Mouse (Mus musculus) hindbrain, embryonic 12.5 days (tissue): ENCODE measurements around the gene Aldh3b3. TPM values are rescaled to one million over a fixed set of nuclear protein-coding genes. Genes with fewer than 3 reads are reported as not detected.

Experiments used
- ATAC-seq: fragments of 200-750 bp; cut with Nextera tagmentation; 2 replicates; pipeline ENCODE4 v1.8.0; 2017; ENCODE audit warnings: moderate TSS enrichment; ENCODE audit not compliant: low FRiP score
- H3K27ac ChIP-seq: fragments of 300-500 bp; sonication (generic); 2 replicates; pipeline ENCODE4 v1.5.1; 2016; ENCODE audit warnings: mild to moderate bottlenecking
- H3K27me3 ChIP-seq: fragments of 300-500 bp; sonication (generic); 2 replicates; pipeline ENCODE4 v1.6.1; 2016; ENCODE audit warnings: mild to moderate bottlenecking
- H3K36me3 ChIP-seq: fragments of 300-500 bp; sonication (generic); 2 replicates; pipeline ENCODE4 v1.6.1; 2016; ENCODE audit warnings: mild to moderate bottlenecking
- H3K4me1 ChIP-seq: fragments of 300-500 bp; sonication (generic); 2 replicates; pipeline ENCODE4 v1.6.1; 2016
- H3K4me2 ChIP-seq: fragments of 300-500 bp; sonication (generic); replicated peaks from 2 replicates; pipeline ENCODE4 v1.6.1; 2016; ENCODE audit warnings: mild to moderate bottlenecking
- H3K4me3 ChIP-seq: fragments of 300-500 bp; sonication (generic); 2 replicates; pipeline ENCODE4 v1.5.1; 2016; ENCODE audit warnings: mild to moderate bottlenecking
- H3K9ac ChIP-seq: fragments of 300-500 bp; sonication (generic); 2 replicates; pipeline ENCODE4 v1.6.1; 2016; ENCODE audit warnings: mild to moderate bottlenecking, moderate library complexity
- H3K9me3 ChIP-seq: fragments of 300-500 bp; sonication (generic); replicated peaks from 2 replicates; pipeline ENCODE4 v1.6.1; 2016; ENCODE audit warnings: mild to moderate bottlenecking
- WGBS: fragments of 180-500 bp; shearing (Covaris S2); methylation state at CpG from one replicate; pipeline ENCODE4 v1.1.7; 2016; 5-methylcytosine and 5-hydroxymethylcytosine counted together
- polyA plus RNA-seq: library from polyadenylated mRNA; unstranded; fragments of >200 nt; fragmentation: Nextera tagmentation; extraction: Ambion mirVana; gene quantifications from 2 replicates; pipeline ENCODE4 v1.2.1, GENCODE M21; 2016

The Aldh3b3 gene
- polyA plus RNA-seq, 1 experiment from 2014 or later = not detected

DNA sequence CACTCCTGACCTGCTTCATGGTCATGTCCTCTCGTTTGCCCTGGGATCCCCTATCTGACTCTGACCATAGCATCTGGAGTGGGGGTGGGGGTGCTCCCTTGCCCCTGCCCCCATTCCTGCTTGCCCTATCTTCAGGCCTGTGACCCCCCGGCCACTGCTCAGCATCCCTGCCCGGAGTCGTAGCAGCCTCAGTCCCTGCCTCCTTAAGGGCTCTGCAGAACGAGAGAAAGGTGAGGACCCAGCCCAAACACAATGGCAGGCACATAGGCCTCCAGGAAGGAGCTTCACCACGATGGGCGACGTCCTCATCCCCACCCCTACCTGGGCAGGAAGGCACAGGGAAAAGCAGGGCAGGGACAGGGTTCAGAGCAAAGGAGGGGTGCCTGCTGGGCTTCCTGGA is 39.9 kb downstream of the Aldh3b3 start:
- 72% methylated on average over 8 of the region's 8 CpGs for WGBS
- H3K36me3 ChIP-seq = no peaks in the 10 kb centered on the region
- H3K9ac ChIP-seq = no peak overlapping the region
- ATAC-seq = no peak
- peaks cover 3% of the 10 kb centered on the region; the same call in 1 of the 2 replicates for H3K27me3 ChIP-seq
- peaks cover 8% of the 10 kb centered on the region for H3K4me1 ChIP-seq
- no peak overlapping the region for H3K4me3 ChIP-seq
- no peak overlapping the region for H3K27ac ChIP-seq
- H3K9me3 ChIP-seq = no peaks in the 10 kb centered on the region
- no peak overlapping the region for H3K4me2 ChIP-seq

DNA sequence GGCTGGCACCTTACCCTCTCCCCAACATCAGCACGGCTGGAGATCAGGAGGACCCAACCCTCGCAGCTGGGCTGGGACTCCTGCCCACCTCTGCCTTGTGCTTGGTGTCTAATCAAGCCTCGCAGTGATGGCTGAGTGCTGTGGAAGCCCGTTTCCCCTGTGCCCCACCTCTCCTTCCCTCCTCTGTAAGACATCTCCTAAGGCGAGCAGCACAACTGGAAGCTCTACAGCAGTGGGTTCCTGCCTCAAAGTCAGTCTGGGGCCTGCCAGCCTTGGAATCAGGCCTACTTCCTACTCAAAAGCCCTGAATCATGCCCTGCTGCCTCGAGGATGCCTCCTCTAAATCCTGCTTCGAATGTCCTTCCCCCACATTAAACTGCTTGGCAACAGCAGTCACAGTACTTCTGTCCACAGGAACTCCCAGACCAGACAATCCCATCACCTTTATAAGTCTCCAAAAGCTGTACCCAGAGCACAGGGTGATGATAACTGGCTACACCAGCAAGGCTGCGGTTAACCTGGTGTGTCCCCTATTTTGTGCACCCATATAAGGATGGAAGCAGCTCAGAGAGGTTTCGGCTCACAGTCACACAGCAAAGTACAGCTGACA is 40.8 kb downstream of the Aldh3b3 start:
- H3K9ac ChIP-seq = peak overlapping the region; percentile 87; the same call in 1 of the 2 replicates
- no peaks in the 10 kb centered on the region for H3K36me3 ChIP-seq
- 0 out of 2 replicates have a peak overlapping the region, but pooled peaks have one; percentile 75 for H3K4me3 ChIP-seq
- ATAC-seq = no peak
- no peak overlapping the region for H3K27ac ChIP-seq
- peaks cover 3% of the 10 kb centered on the region; the same call in 1 of the 2 replicates for H3K27me3 ChIP-seq
- 87% methylated on average over 9 of the region's 9 CpGs for WGBS
- H3K4me1 ChIP-seq = peaks cover 8% of the 10 kb centered on the region
- peak overlapping the region; percentile 91 for H3K4me2 ChIP-seq
- no peaks in the 10 kb centered on the region for H3K9me3 ChIP-seq

DNA sequence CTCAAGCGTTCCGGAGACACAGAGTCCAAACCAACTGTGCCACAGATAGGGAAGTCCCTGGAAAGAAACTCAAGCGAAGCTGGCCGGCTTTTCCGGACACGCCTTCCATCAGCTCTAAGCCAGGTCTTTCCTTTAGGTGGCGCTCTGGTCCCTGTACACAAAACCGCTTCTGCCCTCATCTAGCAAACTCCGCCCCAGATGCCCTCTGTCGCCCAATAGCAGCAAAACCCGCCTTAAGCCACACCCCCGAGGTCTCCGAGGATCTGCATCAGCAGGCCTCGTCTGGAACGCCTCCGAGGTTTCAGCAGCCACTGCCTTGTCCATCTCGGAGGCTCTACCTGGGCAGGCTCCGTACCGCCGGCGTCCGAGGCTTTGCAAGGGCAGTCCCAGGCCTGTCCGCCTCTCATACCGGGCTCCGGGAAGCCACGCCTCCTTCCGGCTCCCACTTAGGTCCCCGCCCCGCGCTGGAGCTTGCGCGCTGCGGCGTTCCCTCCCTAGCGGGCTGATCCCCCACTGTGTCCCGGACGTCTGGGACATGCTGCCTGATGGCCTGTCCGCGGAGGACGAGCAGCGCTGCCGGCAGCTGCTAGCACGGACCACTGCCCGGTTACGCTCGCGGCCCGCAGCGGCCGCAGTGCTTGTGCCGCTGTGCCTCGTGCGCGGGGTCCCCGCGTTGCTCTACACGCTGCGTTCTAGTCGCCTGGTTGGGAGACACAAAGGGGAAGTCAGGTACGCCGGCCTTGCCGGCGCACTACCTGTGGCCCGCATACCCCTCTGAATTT is 41.9 kb downstream of the Aldh3b3 start, which contains the start of the genes Nudt8 and Gm49405:
Gene Nudt8 (plus strand): TSS at position 462 of the 782 bp plus-strand sequence.
Gene Gm49405 (plus strand): TSS at position 508 of the 782 bp plus-strand sequence.
- WGBS = under 1% methylated on average over 64 of the region's 64 CpGs

DNA sequence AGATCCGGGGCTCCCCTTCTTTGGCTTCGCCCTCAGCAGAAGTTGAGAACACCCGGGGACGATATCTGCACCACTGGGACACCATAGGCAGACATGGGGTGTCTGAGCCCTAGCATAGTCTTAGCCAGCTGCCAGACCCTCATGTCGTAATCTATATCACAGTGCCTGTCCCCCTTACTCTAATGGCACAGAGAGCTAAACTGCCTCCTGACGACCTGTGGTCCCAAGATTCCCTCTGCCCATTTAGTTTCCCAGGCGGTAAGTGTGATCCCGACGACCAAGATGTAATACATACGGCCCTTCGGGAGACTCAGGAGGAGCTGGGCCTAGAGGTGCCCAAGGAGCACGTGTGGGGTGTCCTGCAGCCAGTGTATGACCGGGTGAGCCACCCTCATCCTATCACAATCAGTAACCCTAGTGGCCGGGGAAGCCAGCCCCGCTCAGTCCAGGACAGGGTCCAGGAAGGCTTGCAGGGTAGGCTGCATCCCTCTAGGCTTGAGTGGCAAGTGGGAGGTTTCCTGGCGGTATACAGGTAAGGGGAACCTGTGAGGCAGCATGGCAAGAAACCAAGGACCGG is 42.6 kb downstream of the Aldh3b3 start:
- WGBS = 20% methylated on average over 17 of the region's 17 CpGs
- peak; percentile 23 for ATAC-seq
- Histone ChIP-seq H3K27ac (peak overlapping the region; percentile 98), H3K27me3 (peaks cover 3% of the 10 kb centered on the region; the same call in 1 of the 2 replicates), H3K9ac (peak overlapping the region; percentile 87), H3K9me3 (no peaks in the 10 kb centered on the region), H3K4me3 (peak overlapping the region; percentile 75), H3K4me1 (peaks cover 8% of the 10 kb centered on the region), H3K36me3 (peaks cover 8% of the 10 kb centered on the region), H3K4me2 (peak overlapping the region; percentile 91)

More for the DNA sequence above, 41.9 kb downstream of the Aldh3b3 start, which contains the start of the genes Nudt8 and Gm49405:
- ATAC-seq = peak; percentile 90
- Histone ChIP-seq H3K9ac (peak within 1 kb of the TSS; percentile 87), H3K27me3 (peaks cover 3% of the 10 kb centered on the region; the same call in 1 of the 2 replicates), H3K4me2 (peak within 1 kb of the TSS; percentile 91), H3K9me3 (no peaks in the 10 kb centered on the region), H3K4me1 (peaks cover 8% of the 10 kb centered on the region), H3K27ac (peak within 1 kb of the TSS; percentile 98), H3K4me3 (peak within 1 kb of the TSS; percentile 75), H3K36me3 (0 out of 2 replicates have a peak, but pooled peaks cover 4% of the 10 kb centered on the region)

DNA sequence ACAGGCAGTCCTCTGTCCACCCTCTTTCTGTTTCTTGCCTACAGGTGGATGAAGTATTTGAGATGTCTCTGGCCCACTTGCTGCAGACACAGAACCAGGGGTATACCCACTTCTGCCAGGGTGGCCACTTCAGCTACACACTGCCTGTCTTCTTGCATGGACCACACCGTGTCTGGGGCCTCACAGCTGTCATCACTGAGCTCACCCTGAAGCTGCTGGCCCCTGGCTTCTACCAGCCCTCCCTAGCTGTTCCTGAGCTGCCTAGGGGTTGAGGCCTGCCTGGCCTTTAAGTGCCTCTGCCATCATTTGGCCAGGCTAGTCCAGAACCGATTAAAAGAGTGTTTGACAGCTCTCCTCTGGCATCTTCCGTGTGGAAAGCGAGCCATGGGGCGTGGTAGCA is 43.3 kb downstream of the Aldh3b3 start:
- H3K9me3 ChIP-seq = no peaks in the 10 kb centered on the region
- H3K36me3 ChIP-seq = peaks cover 15% of the 10 kb centered on the region
- H3K9ac ChIP-seq = peak overlapping the region; percentile 87; the same call in 1 of the 2 replicates
- 87% methylated on average over 5 of the region's 5 CpGs for WGBS
- peaks cover 3% of the 10 kb centered on the region; the same call in 1 of the 2 replicates for H3K27me3 ChIP-seq
- peak overlapping the region; percentile 91; the same call in 1 of the 2 replicates for H3K4me2 ChIP-seq
- no peak overlapping the region for H3K4me3 ChIP-seq
- no peak overlapping the region for H3K27ac ChIP-seq
- H3K4me1 ChIP-seq = peaks cover 8% of the 10 kb centered on the region
- ATAC-seq = no peak

DNA sequence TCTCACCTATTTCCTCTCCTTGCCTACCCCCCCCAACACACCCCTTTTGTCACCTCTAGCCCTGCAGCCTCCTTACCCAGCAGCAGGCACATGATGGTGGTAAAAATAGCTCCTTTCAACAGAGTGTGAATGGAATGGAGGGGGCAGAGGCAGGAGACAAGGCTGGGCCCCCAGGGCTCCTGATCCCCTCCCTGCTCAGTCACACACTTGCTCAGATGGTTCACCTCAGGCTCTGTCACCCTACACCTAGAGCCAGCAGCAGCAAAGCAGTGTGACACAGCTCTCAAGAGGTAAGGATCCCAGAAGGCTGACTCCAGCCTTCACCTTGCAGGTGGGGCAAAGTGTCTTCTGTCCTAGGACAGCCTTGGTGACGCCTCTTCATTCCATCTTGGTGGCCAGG is 44.7 kb downstream of the Aldh3b3 start, which contains the start of gene Doc2g:
Gene Doc2g (plus strand): TSS at position 202 of the 400 bp plus-strand sequence.
- Histone ChIP-seq H3K9me3 (no peaks in the 10 kb centered on the region), H3K4me1 (peaks cover 8% of the 10 kb centered on the region), H3K27ac (no peak within 1 kb of the TSS), H3K4me2 (no peak within 1 kb of the TSS), H3K9ac (no peak within 1 kb of the TSS), H3K4me3 (no peak within 1 kb of the TSS), H3K27me3 (peaks cover 3% of the 10 kb centered on the region; the same call in 1 of the 2 replicates), H3K36me3 (peaks cover 29% of the 10 kb centered on the region)
- ATAC-seq = no peak
- 86% methylated on average over 1 of the region's 1 CpGs for WGBS

DNA sequence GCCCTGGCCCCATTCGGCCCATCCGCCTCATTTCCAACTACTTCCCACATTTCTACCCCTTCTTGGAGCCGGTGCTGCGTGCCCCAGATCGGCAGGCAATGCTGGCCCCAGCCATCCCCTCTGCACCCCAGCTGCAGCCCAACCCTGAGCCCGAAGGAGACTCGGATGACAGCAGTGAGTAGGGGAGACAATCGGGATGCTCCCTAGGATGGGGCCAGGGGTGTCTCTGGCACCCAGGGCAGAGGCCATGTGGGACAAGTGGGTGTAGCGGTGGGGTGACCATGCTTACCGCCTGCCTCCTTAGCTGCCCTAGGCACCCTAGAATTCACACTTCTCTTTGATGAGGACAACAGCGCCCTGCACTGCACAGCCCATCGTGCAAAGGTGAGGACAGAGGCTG is 45.2 kb downstream of the Aldh3b3 start:
- Histone ChIP-seq H3K4me2 (no peak overlapping the region), H3K4me3 (no peak overlapping the region), H3K9ac (no peak overlapping the region), H3K4me1 (peaks cover 8% of the 10 kb centered on the region), H3K27ac (no peak overlapping the region), H3K36me3 (peaks cover 34% of the 10 kb centered on the region), H3K9me3 (no peaks in the 10 kb centered on the region), H3K27me3 (peaks cover 3% of the 10 kb centered on the region; the same call in 1 of the 2 replicates)
- ATAC-seq = no peak
- WGBS = 80% methylated on average over 12 of the region's 12 CpGs

DNA sequence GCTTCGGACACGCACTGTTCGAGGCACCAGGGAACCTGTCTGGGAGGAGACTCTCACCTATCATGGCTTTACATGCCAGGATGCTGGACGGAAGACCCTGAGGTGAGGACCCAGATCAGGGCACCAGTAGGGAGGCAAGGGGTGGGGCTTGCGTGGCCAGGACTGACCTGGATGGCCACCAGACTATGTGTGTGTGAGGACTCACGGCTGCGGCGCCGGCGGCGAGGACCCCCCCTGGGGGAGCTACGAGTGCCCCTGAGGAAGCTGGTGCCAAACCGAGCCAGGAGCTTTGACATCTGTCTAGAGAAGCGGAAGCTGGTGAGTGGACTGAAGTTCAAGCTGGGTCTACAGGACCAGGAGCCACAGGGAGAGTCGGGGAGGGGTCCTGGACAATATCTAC is 45.9 kb downstream of the Aldh3b3 start:
- H3K36me3 ChIP-seq = peaks cover 41% of the 10 kb centered on the region
- 85% methylated on average over 15 of the region's 15 CpGs for WGBS
- no peak for ATAC-seq
- H3K4me3 ChIP-seq = no peak overlapping the region
- no peak overlapping the region for H3K4me2 ChIP-seq
- H3K9me3 ChIP-seq = no peaks in the 10 kb centered on the region
- H3K27me3 ChIP-seq = no peaks in the 10 kb centered on the region; the same call in 1 of the 2 replicates
- peaks cover 8% of the 10 kb centered on the region for H3K4me1 ChIP-seq
- no peak overlapping the region for H3K9ac ChIP-seq
- no peak overlapping the region for H3K27ac ChIP-seq

DNA sequence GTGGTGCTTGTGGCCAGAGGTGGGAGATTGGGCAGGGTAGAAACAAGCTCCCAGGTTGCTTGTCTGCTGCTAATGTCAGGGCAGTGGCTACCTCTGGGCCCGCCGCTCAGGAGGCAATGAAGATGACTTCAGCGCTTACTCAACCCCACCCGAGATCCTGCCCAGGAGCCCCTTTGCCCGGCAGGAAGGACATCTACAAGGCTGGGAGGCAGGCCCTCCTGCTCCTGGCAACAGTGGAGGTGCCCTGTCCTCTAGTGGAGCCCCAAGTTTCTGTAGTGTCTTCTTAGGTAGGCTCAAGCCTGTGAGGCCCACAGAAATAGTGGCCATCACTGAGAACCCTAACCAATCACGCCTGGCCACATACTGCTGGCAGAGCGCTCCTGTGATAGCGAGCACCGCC is 46.6 kb downstream of the Aldh3b3 start:
- H3K27me3 ChIP-seq = no peaks in the 10 kb centered on the region; the same call in 1 of the 2 replicates
- H3K4me1 ChIP-seq = peaks cover 8% of the 10 kb centered on the region
- WGBS = 88% methylated on average over 9 of the region's 9 CpGs
- H3K9me3 ChIP-seq = no peaks in the 10 kb centered on the region
- no peak overlapping the region for H3K4me3 ChIP-seq
- H3K36me3 ChIP-seq = peaks cover 48% of the 10 kb centered on the region
- no peak for ATAC-seq
- no peak overlapping the region for H3K27ac ChIP-seq
- no peak overlapping the region for H3K9ac ChIP-seq
- no peak overlapping the region for H3K4me2 ChIP-seq

DNA sequence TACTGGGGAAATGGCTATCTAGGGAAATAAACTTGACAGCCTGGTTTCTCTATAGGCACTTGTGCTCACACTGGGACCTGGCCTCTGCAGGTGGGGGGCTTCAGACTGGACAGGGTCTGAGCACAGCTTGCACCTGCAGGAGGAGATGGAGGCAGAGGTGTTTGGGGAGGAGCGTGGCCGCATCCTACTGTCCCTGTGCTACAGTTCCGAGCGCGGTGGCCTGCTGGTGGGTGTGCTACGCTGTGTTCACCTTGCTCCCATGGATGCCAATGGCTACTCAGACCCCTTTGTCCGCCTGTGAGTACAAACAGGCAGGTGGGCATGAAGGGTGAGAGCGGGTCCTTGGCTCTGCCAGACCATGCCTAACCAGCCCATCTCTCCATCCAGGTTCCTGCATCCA is 47.5 kb downstream of the Aldh3b3 start:
- peaks cover 50% of the 10 kb centered on the region for H3K36me3 ChIP-seq
- no peak overlapping the region for H3K9ac ChIP-seq
- 95% methylated on average over 8 of the region's 8 CpGs for WGBS
- H3K4me1 ChIP-seq = peaks cover 6% of the 10 kb centered on the region
- no peak overlapping the region for H3K4me2 ChIP-seq
- no peak overlapping the region for H3K4me3 ChIP-seq
- H3K27ac ChIP-seq = no peak overlapping the region
- ATAC-seq = no peak
- no peaks in the 10 kb centered on the region; the same call in 1 of the 2 replicates for H3K27me3 ChIP-seq
- no peaks in the 10 kb centered on the region for H3K9me3 ChIP-seq

DNA sequence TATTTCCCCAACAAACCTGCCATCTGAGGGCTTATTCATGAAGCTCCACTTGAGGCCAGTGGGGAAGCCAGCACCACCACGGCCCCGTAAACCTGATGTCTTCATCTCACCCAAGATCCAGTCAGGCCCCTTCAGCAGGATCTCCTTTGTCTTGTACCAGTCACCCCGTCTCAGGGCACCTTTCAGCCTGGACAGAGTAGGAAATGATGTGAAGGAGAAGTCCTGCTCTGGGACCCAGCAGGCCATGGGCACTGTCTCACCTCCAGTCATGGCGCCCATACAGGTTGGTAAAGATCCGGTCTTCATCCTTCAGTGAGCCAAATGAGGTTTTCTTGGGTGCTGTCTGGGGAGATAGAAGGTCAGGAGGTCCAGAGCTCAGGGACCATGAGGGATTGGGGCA is 52.6 kb downstream of the Aldh3b3 start:
- no peak overlapping the region for H3K27ac ChIP-seq
- no peak overlapping the region for H3K4me3 ChIP-seq
- no peak overlapping the region for H3K9ac ChIP-seq
- ATAC-seq = no peak
- WGBS = 97% methylated on average over 5 of the region's 5 CpGs
- H3K4me1 ChIP-seq = peaks cover 7% of the 10 kb centered on the region
- peaks cover 42% of the 10 kb centered on the region for H3K36me3 ChIP-seq
- H3K27me3 ChIP-seq = no peaks in the 10 kb centered on the region
- H3K4me2 ChIP-seq = peak overlapping the region; percentile 70; the same call in 1 of the 2 replicates
- no peaks in the 10 kb centered on the region for H3K9me3 ChIP-seq
